Mouse (Mus musculus) left cerebral cortex, adult 8-10 months (tissue): ENCODE results near the gene Rbbp6. TPM values are rescaled to one million over a fixed set of nuclear protein-coding genes. Genes with fewer than 3 reads are reported as not detected.

Experiments used
- DNase-seq, 2 experiments: peaks; one replicate each; pipeline ENCODE4 v3.0.0; 2022; ENCODE audit warnings: low spot score in 2 of 2
- total RNA-seq, 4 experiments: library from RNA; stranded (reverse); gene quantifications; 2 replicates each; pipeline ENCODE4 v1.2.4; 2022

Gene Rbbp6
- total RNA-seq = 10 to 100 TPM; 60.1 to 72.3 (median 69.7) TPM

- no peak for DNase-seq
Observed at GRCm38 (mm10) chr7:122965386-122965785, at the start of gene Rbbp6. Gene Rbbp6, plus strand, starts transcription at chr7:122965686.

- no peak for DNase-seq
Observed at GRCm38 (mm10) chr7:122919728-122920582, 45.5 kb upstream of the Rbbp6 start.

DNA sequence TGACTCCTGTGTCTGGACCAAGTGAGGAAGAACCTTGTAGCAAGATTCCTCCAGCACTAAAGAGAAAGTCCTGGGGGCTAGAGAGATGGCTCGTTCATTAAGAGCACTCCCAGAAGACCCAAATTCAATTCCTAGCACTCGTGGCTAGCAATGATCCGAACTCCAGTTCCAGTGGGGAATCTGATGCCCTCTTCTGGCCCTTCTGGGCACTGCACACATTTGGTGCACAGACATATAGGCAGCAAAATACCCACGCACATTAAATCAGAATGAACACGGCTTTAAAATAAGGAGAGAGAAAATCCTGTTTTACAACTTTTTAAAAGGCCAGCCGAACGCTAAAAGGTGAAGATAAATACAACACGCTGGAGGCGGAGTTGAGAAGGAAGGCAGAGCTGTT, 43.9 kb upstream of the Rbbp6 start:
- no peak for DNase-seq

DNA sequence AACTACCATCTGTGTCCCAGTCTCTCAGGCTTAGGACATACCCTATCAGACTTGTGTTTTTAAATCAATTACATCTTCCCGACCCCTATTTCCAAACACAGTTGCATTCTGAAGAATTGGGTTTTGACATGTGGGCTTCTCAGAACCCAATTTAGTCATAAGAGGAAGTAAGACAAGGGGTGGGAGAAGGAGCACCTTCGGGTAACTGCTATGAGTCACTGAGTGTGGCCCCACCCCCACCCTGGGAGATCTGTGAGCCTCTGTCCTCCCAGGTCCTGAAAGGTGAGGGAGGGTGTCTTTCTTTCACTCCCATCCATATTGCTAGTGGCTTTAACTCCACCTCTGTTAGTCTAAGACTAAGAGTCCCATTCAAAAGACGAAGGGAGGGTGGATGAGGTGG, 41.2 kb upstream of the Rbbp6 start:
- no peak for DNase-seq

- DNase-seq = no peak
Observed at GRCm38 (mm10) chr7:122930494-122930893, 35.0 kb upstream of the Rbbp6 start.

DNA sequence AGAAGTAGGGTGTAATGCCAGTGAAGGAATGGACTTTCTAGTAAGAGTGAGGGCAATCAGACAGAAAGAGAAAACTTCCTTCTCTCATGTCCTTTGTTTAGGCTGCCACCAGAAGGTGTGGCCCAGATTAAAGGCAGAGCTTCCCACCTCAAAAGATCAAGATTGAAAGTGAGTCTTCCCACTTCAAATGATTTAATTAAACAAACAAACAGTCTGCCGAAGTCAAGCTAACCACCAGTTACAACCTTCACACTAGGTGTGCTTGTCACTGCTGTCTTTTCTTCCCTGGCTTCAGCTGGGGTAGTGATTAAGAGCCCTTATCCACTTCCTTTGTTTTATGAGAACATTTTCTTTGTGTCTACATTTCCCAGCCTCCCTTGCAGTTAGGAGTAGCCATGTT, 33.3 kb upstream of the Rbbp6 start:
- DNase-seq = no peak

DNA sequence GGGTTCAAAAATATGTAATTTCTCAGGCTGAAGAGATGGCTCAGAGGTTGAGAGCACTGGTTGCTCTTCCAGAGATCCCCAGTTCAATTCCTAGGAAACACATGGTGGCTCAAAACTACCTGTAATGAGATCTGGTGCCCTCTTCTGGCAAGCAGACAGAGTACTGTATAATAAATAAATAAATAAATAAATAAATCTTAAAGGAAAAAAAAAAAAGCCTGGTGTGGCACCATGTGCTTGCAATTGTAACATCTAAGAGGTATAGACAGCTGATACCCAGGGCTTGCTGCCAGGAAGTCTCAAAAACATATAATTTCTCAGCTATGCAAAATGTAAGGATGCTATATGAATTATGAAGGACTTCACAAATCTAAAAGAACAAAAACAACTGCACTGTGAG, 28.9 kb upstream of the Rbbp6 start:
- DNase-seq = no peak

DNA sequence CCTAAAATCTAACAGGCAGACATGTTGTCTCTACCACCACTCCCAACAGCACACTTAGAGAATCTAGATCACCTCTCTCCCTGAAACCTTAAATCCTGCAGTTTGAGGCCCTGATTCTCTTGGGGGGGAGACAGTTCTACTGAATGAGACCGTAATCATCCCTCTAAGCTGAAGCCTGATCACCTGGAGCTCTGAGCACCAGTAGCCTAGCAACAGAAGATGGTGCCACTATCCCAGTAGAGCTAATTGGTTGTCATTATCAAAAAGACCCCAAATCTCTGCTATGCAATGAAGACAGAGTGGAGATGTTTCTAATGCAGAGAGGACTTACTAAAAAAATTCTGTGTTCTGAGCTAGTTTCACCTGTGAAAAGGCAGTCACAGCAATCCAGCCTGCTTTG, 27.3 kb upstream of the Rbbp6 start:
- no peak for DNase-seq

GRCm38 (mm10) chr7:122939181-122939580, 26.3 kb upstream of the Rbbp6 start:
- no peak for DNase-seq

- DNase-seq = no peak
Observed at GRCm38 (mm10) chr7:122940371-122941075, 25.0 kb upstream of the Rbbp6 start.

- DNase-seq = no peak
Observed at GRCm38 (mm10) chr7:122942111-122942510, 23.4 kb upstream of the Rbbp6 start.

GRCm38 (mm10) chr7:122945149-122945548, 20.3 kb upstream of the Rbbp6 start:
- DNase-seq = peak; percentile 54 to 55

DNA sequence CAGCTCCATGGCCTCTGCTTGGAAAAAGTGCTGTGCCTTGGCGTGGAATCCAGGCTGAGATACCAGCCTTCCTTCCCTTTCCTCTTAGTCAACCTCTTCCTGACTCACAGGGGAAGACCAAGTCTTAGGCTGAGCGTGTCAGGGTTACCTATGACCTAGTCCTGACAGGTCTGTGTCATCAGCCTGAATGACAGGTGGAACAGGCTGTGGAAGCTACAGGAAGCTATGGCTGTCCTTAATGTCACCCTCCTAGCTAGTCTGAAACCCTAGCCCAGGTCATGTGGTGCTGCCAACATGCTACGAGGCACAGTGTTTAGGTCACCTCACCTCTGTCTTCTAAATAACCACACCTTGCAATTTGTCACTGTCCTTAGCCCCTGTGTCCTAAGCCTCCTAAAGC, 16.2 kb upstream of the Rbbp6 start:
- no peak for DNase-seq

DNA sequence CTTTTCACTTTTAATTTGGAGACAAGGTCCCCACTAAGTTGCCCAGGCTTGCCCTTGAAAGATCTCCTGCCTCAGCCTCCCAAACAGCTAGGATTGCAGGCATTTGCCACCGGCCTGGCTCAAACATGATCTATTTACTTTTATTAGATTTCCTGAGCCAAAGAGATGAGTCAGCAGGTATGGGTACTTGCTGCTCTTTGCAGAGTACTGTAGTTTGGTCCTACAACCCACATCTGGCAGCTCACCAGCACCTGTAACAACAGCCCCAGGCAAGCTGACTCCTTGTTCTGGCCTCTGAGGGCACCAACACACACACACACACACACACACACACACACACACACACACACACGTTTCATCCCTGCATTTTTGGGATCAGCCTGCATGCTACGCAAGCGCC, 14.0 kb upstream of the Rbbp6 start:
- no peak for DNase-seq

- DNase-seq = no peak
Observed at GRCm38 (mm10) chr7:122952066-122952465, 13.4 kb upstream of the Rbbp6 start.

DNA sequence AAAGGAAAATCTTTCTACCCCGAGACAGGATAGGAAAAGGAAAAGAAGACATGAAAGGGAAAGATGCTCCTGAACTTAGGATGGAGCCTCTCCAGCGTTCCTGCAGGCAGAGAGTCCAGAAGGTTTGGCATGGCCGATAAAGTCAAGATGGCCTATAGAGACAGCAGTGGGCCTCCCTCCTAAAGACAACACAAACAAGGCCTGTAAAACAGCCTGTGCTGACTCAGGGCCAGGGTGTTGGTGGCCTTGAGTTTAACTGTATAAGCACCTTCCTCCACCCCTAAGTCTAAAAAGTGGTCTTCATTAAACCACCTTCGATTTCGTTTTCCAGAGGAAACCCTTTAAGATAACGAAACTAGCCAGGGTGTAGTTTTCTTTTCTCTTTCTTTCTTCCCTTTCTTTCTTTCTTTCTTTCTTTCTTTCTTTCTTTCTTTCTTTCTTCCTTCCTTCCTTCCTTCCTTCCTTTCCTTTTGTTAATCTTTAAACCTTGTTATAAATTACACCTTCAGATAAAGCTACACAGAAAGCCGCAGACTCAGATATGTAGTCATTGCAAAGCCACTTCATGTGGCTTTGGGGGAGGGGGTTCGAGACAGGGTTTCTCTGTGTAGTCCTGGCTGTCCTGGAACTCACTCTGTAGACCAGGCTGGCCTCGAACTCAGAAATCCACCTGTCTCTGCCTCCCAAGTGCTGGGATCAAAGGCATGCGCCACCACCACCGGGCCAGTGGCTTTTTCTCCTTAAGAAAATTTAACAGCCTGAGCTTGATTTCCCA, 10.8 kb upstream of the Rbbp6 start:
- no peak for DNase-seq

- no peak for DNase-seq
Observed at GRCm38 (mm10) chr7:122955226-122955955, 10.1 kb upstream of the Rbbp6 start.

DNA sequence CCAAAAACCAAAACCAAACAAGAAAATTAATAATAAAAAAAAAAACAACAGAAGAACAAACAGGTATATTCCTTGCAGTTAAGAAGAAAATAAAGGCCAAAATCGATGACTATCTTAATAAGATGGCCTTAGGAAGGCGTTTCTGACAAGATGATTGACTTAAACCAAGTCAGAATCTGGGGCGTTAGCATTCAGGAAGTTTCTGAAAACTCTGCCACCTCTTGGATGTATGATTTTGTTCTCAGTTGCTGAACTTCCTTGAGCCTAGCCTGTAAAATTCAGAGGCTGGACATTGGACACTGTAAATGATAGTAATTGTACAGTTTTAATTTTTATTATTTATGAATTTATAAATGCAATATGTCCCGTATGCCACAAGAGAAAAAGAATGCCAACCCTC, 3.3 kb downstream of the Rbbp6 start:
- DNase-seq = no peak

DNA sequence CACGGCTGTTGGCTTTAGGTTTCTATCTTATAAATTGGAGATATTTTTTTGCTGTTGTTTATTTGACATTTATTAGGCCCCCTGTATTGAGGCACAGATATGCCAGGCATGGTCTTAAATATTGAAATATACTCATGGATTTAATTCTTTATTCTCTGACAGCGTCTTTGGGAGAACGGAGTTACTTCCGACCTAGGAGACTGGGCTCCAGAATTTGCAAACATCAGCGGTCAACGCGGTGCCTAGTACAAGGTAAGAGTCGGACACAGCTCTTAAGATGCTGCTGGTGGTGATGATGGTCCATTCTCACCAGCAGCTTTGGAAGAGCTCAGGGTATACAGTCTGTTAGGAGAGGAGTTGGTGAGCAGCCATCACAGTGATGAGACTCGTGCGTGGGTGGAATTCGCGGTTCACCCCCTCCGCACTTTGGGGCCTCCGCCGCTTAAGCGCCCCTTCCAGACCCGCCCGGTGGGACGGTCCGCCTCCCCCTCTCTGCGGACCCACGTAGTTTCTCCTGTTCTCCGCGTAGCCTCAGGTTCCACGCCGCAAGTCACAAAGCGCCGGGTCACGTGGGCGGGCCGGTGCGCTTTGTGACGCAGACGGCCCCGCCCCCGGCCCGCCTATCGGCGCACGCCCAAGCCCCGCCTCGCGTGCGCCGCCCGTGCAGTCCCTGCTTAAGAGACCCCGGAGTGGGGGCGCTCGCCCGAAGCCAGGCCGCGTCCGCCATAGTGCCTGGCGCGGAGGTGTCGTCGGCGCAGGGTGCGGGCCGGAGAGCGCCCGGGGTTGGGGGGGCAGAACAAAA, 3.9 kb downstream of the Rbbp6 start:
- DNase-seq = peak; percentile 80 to 95

- DNase-seq = peak in 1 of 2 experiments; percentile 34
Observed at GRCm38 (mm10) chr7:122970119-122970781, 4.8 kb downstream of the Rbbp6 start.
